Comparison of ENCODE assay signal across 21 mouse cellular contexts in the genomic region with DNA sequence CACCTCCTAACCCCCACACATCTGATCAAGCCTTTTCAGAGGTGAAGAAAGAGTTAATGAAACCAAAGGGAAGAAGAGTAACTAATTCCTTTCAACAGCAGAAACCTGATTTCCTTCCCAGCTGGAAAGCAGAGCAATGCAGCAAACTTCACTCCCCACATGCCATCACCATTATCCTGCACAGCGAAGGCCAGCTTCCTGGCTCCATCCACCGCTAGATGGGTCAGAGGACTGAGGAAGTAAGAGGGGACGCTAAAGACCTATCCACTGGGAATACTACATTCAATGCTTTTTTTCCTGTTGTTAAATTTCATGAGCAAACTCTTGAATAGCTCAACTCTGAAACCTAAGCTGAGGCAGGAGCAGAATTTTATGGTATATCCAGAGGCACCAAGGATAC.
"Had no signal": no experiment of that assay in that cellular context is flagged by ENCODE, and none has a peak within 500 bp of the region (broad histone marks: within the 10 kb centered on the region; RNA-seq: fewer than 3 reads in every experiment).

No protein-coding gene starts in this region.

- H3K4me3 ChIP-seq: left cerebral cortex, adult 2 months; limb, embryonic 12.5 days; neural tube, embryonic 12.5 days; neural tube, embryonic 15.5 days had no signal

- H3K9ac ChIP-seq: limb, embryonic 12.5 days; liver, embryonic 14.5 days; liver, postnatal 0 days; lung, embryonic 14.5 days; neural tube, embryonic 12.5 days; neural tube, embryonic 15.5 days had no signal

- H3K27me3 ChIP-seq: neural tube, embryonic 15.5 days had no signal

- H3K4me2 ChIP-seq: limb, embryonic 12.5 days; lung, embryonic 14.5 days; midbrain, embryonic 11.5 days; neural tube, embryonic 12.5 days; neural tube, embryonic 15.5 days had no signal

- H3K9me3 ChIP-seq: limb, embryonic 12.5 days; neural tube, embryonic 12.5 days; neural tube, embryonic 15.5 days had no signal

- H3K27ac ChIP-seq: kidney, postnatal 0 days; left cerebral cortex, adult 2 months; limb, embryonic 12.5 days; liver, embryonic 14.5 days; neural tube, embryonic 12.5 days; neural tube, embryonic 15.5 days; stomach, postnatal 0 days had no signal

- H3K4me1 ChIP-seq: limb, embryonic 12.5 days; neural tube, embryonic 12.5 days; neural tube, embryonic 15.5 days had no signal

- DNase-seq: kidney, postnatal 25 days; layer of hippocampus, postnatal 36 days; liver; liver, postnatal 0 days; lung, postnatal 10 days; midbrain, embryonic 14.5 days; right cerebral cortex, adult 18-20 months; right cerebral cortex, postnatal 14 days; right cerebral cortex, postnatal 4 days; thymus, adult 2 months; thymus, postnatal 14 days; thymus, postnatal 4 days had no signal

- H3K36me3 ChIP-seq: limb, embryonic 12.5 days; neural tube, embryonic 12.5 days; neural tube, embryonic 15.5 days had no signal
